Mouse (Mus musculus): ENCODE measurements at regions not wholly inside any gene's neighbourhood (a gene's known extent, or its start where the extent isn't known, plus 50 kb on each side); places are given as distances from the start of the nearest gene placed in this dataset.

DNA sequence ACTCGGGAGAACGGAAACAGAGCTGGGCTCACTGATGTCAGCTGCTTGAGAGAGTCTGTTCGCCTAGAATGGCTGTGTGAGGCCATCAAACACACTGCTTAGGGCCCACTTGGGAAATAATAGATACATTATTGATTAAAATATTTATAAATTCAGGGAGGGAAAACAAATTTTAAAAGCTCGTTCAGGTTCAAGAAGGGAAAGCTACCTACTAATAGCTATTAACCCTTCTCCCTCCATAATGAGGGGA, 393.0 kb upstream of the Tenm3 start:
- DNase-seq (ENCODE audit: low spot score), result no peak

DNA sequence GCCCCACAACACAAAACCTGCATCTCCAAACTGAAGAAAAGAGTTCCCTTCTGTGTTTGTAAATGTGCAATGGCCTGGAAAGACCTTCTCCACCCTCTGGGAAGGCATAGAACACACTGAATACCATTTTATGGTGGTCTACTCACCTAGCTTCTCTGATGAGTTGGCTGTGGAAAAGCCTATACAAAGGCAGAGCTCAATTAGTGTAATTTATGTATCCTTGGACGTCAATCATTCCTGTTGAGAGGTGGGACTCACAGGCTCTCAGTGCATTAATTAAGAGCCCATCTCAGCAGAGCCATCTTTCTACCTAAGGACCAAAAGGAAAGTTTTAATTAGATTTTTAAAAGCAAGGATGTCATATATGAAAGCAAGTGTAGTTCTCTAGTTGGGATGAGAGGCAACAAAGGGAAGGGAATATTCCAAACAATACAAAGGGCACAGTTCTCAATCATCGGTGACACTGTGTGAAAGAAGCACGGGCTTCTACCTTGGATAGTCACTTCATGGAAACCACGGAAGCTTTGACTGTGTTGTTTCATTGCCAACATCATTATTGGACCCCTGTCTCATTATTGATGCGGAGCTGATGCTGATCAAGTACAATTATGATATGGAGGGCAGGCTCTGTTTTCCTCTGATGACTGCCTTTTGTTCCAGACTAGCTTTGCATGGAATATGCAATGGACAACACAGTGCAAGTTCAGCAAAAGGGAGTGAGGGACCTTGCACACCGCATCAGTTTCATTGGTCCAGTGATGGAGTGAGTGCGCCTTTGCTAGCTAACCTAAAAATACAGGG, 392.5 kb upstream of the Tenm3 start:
- peak; percentile 19 for DNase-seq (ENCODE audit: low spot score)

- no peak for DNase-seq (ENCODE audit: low spot score)
Measured at GRCm38 (mm10) chr8:49223841-49224420, 380.2 kb upstream of the Tenm3 start.

DNA sequence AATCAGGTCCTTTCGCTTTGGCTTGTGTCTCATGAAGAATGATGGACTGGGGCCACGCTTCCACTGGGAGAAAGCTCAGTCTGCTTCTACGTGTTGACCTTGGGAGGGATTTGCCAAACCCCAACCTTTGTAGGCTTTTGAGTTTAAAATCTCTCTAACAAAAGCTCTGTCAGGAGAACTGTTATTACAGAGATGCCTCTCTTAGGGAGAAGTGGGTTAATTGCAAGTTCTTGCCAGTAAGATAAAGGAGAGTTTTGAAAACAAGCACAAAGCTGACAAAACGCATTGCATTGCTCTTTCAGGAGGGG, 351.5 kb upstream of the Tenm3 start:
- DNase-seq (ENCODE audit: low spot score), result no peak

DNA sequence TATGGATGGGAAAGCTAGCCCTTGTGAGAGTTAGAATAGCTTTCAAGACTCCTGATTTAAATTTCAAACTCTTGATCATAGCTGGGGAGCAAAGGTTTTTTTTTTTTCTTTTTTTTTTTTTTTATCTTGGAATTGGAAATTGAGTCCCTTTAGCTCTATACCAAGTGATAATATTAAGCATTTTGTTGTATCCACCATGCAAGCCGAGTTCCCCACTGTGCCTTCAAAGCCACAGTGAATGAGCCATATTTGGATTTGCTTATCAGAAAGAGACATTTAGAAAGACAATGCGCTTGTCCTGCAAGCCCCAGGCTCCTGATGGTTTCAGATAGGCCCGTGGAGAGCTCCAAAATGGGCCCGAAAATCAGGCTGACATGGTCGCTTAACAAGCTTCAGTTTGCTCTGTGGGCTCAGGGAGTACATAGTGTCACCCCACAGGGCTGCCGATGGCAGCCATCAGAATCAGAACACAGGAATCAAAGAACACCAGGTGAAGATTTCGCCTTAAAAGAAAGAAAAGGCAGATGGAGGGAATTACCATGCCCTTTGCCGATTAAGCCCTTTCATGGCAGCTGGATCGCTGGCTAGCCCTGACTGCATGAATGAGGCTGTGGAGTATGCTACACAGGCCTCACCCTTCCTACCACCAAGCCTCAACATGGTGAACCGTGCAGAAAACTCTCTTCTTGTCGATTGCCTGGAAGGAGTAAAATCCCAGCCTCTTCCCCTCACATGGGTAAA, 351.0 kb upstream of the Tenm3 start:
- DNase-seq (ENCODE audit: low spot score), result peak; percentile 8

- DNase-seq (ENCODE audit: low spot score), result no peak
Measured at GRCm38 (mm10) chr8:49186853-49187252, 343.1 kb upstream of the Tenm3 start.

DNA sequence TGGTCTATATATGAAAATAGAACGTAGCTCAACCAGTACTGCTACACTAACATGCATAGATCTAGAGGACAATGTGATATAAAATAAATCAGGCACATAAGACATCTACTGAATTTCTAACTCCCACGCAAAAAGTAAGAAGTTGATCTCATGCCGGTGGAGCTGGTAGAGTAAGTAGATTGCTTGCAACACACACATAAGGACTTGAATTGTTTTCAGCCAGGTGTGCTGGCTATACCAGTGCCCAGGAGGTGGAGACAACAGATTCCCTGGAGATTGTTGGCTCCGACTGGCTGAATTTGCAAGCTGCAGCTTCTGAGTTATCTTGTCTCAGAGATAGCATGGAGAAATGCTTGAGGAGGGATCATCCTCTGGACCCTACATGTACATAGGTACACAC, 331.6 kb upstream of the Tenm3 start:
- no peak for DNase-seq (ENCODE audit: low spot score)

DNA sequence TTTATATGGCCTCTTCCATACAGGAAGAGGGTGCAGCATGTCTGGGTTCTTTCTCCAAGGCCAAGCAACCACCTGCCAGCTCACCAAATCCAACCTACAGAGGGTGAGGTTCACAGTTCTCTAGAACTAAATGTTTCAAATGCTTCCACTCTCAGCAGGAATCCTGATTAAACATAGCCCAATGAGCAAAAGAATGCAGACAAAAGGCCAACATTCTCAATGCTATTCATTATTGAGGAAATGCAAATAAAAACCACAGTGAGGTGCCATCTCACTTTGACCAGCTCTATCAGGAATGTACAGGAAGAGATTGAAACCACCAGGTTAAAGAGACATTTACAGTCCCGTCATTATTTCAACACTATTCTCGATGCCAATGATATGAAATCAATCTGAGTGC, 331.2 kb upstream of the Tenm3 start:
- no peak for DNase-seq (ENCODE audit: low spot score)

GRCm38 (mm10) chr8:49159318-49159717, 315.6 kb upstream of the Tenm3 start:
- no peak for DNase-seq (ENCODE audit: low spot score)

DNA sequence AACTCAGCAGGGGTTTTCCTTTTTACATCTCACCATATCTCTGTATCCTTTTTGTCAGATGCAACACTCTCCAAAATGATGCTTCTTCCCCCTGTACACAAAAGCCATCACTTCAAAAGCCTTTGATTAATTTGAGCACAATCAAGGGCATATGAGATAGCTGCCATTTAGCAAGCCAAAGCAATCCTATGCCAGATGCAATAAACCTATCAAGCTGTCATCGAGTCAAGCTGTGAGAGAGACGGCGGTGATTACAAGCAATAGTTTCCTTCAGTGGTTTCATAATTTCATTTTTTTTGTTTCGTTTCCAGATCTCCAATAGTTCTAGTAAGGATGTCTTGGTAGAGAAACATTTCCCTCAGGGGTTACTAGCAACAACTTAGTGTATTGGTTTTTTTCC, 314.4 kb upstream of the Tenm3 start:
- DNase-seq (ENCODE audit: low spot score), result no peak

DNA sequence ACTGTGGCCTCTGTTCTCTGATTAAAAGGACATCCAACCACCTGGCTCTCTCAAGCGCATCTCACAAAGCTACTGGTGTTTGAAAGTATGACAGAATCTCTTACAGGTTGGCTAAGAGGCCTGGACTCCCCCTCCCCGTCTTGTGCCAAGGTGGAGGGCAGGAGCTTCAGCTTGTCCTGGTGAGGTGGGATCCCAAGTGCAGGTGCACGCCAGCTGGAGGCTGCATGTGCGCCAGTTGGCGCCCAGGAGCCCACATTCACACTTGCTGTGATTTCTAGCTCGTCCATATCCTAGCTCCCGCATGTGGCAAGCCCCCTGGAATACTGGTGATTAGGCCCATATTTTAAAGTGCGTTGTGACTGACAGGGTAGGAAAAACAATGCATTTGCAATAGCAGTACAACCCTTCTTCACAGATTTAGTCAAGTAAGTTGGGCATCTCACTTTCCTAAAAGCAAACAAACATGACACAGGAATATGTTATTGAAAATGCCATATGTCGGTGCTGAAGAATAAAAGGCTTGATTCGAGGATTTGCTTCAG, 292.8 kb upstream of the Tenm3 start:
- DNase-seq (ENCODE audit: low spot score), result no peak

DNA sequence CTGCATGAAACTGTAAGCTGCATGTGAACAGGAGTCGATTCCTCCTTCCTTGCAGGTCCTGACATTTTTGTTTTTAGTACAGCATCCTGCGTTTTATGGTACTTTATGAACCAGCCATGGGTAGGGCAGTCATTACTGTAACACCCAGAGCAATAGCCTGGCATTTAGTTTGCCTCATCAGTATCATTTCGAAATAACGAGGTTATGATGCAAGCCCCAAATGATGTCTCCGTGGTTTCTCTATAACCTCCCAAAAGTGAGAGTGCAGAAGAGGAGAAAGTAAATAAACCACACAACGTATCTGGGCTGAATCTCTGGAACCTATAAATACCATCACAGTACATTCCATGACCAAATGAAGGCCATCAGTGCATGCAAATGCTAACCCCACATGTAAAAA, 265.3 kb upstream of the Tenm3 start:
- no peak for DNase-seq (ENCODE audit: low spot score)

DNA sequence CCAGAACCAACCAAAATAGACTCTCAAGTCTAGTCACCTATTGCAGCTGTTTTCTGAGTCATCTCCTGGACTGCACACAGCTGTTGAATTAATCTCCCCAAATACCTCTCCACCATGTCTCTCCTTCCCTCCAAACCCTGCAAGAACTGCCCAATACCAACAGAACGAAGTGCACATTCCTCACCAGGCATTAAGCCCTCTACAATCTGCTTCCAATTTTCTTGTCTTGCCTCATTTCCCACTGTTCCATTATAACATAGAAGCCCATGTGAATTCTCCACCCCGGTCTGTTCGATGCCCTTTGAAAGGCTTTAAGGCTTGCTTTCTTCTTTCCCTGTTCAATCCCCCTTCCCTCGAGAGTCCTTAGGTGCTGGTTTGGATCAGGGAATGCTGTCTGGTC, 264.9 kb upstream of the Tenm3 start:
- DNase-seq (ENCODE audit: low spot score), result peak; percentile 66

DNA sequence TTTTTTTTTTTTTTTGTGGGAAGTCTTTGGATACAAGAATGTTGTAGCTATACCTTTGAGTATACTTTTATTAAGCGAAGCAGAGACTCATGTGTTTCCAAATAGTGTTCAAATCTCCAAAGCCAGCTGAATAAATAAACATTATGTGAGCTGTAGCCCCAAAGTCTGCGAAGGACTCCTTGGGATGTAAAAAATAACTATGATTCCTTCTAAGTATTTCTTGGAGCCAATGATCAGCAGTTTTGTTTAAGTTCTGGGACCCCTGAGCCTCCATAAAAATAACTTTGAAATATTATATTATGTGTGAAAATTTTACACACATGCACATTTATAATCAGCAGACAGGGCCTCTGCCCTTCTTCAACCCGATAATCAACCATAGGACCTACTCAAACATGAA, 262.8 kb upstream of the Tenm3 start:
- DNase-seq (ENCODE audit: low spot score), result no peak

GRCm38 (mm10) chr8:49101156-49101555, 257.4 kb upstream of the Tenm3 start:
- no peak for DNase-seq (ENCODE audit: low spot score)

- peak; percentile 41 for DNase-seq (ENCODE audit: low spot score)
Measured at GRCm38 (mm10) chr8:49084191-49084875, 240.6 kb upstream of the Tenm3 start.

DNA sequence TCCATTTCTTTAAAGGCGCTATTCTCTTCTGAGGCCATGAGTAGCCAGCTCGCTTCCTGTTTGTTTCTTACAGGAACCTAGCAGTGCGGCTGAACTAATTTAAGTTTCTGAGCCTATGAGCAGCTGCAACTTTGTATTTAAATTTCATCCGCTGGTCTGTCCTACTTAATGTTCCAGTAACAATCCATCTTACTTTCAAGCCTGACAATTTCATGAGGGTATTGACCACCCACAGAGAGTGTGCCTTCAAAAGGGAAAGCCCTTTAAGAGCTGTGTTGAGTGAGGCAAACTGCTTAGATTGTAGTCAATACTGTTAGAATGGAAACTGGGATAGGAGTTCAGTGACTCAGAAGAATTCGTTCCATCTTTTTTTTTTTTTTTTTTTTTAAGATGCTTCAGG, 225.7 kb upstream of the Tenm3 start:
- DNase-seq (ENCODE audit: low spot score), result peak; percentile 21

- no peak for DNase-seq (ENCODE audit: low spot score)
Measured at GRCm38 (mm10) chr8:49063256-49063655, 219.5 kb upstream of the Tenm3 start.

GRCm38 (mm10) chr8:49043236-49043635, 199.5 kb upstream of the Tenm3 start:
- DNase-seq (ENCODE audit: low spot score), result no peak

DNA sequence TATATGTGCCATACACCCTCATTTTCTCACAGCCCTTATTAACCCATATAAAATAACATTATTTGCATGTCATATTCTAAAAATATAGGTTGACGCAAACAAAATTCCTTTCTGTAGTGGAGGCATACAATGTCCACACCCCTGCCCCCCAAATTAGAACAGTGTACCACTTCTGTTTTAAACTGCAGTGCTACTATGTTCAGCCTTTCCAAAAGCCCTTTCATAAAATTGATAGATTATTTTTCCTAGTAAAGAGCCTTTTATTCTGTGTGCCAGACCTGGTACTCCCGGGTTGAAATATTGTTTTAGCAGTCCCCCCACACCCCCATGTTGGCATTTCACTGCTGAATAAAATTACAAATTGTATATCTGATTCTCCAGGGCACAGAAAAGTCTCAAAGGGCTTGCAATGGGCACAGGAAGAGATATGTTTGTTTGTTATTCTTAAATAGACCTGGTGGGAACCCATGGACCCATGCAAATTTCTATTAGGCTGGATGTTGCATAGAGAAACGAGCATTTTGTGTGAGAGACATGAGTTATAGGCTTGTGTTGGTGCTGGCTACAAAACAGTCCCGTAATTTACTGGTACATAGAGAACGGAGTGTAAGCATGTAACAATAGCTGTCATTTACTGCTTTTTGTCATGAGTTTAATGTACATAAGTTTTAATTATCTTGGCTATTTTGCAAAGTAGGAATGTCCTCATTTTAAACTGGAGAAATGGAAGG, 192.4 kb upstream of the Tenm3 start:
- DNase-seq (ENCODE audit: low spot score), result no peak

DNA sequence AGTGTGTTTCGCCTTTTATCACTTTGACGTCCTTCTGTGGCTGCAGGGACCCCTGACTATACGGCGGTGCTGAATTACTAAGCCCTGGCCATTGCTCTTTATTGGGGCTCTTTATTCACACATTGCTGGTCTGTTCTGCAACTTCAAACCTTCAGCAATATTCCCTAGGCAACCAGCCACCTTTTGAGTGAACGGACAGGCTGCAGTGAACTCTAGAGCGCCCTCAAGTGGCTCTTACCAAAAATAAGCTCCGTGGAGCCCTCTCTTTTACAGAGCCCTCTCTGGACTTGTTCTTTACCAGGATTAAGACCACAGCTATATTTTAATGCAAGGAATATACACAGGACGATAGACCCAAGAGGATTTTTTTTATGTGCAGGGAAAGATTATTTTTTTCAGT, 191.8 kb upstream of the Tenm3 start:
- DNase-seq (ENCODE audit: low spot score), result peak; percentile 76

DNA sequence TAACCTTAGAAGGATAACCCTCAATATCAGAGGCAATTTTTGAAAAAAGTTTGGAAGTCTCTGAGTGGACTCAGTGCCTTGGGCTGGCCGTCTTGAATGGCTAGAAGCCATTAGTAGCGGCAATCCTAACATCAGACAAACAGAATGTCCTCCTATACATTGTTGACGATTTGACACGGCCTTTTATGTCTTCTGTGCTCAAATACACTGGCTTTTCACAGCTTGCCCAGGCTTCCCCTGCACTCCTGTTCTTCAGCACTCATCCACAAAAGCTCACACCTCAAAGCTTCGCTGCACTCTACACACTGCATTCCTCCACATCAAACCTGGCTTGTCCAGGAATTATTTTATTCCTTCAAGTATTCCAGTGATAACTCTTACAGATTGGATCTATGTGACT, 186.5 kb upstream of the Tenm3 start:
- peak; percentile 51 for DNase-seq (ENCODE audit: low spot score)
